Mouse (Mus musculus) adrenal gland, adult 2 months (tissue): Measurements from ENCODE around the gene Mboat1. TPM values are rescaled to one million over a fixed set of nuclear protein-coding genes. Genes with fewer than 3 reads are reported as not detected.
A peak's percentile ranks its signal among the peaks of the same experiment; 100 is the strongest.

Experiments
- DNase-seq: peaks from one replicate; pipeline ENCODE4 v3.0.0; 2021
- polyA plus RNA-seq: library from polyadenylated mRNA; depleted of rRNA; stranded (reverse); fragments of >200 nt; gene quantifications from 2 replicates; pipeline ENCODE4 v1.2.3, GENCODE M21; 2012
- total RNA-seq, 2 experiments: library from RNA; stranded (reverse); gene quantifications; 2 replicates each; pipeline ENCODE4 v1.2.3; 2021

Mboat1 gene
- total and polyA plus RNA-seq, 3 experiments = 3.5 to 14.2 (median 7.3) TPM

DNA sequence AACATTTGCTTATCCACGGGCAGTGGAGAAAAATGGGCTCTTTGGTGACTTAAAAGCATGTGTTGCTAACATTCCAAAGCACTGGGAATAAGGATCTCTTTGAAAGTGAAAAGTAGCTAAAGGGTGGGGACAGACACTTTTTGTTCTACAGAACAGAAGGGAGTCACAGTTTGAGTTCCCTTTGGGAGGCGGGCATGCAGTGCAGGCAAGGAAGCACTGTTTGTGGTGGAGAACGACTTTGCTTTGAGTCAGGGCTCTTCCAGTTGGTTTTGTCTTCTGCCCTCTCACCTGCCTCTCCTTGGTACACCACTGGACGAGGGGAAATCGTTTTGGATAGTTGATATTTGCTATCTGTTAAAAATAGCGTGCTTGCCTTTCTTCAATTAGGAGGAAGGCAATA is 49.7 kb downstream of the Mboat1 start:
- no peak for DNase-seq

DNA sequence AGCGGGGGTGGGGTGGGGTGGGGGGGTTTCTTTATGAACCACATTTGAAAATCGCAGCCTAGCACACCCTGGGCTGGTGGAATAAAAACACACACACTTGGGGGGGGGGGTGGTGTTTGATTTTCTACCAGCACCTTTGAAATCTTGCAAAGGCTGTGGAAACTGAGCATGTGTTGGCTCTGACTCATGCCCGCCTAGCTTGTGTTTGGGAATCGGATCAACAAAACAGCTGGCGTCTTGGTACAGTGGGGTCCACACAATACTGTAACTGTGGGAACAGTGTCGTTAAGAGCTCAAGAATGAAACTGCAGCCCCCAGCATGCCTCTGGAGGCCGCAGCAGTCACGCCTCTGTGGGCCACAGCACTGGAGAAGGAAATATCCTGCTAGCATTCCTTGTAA is 50.2 kb downstream of the Mboat1 start:
- DNase-seq = no peak

DNA sequence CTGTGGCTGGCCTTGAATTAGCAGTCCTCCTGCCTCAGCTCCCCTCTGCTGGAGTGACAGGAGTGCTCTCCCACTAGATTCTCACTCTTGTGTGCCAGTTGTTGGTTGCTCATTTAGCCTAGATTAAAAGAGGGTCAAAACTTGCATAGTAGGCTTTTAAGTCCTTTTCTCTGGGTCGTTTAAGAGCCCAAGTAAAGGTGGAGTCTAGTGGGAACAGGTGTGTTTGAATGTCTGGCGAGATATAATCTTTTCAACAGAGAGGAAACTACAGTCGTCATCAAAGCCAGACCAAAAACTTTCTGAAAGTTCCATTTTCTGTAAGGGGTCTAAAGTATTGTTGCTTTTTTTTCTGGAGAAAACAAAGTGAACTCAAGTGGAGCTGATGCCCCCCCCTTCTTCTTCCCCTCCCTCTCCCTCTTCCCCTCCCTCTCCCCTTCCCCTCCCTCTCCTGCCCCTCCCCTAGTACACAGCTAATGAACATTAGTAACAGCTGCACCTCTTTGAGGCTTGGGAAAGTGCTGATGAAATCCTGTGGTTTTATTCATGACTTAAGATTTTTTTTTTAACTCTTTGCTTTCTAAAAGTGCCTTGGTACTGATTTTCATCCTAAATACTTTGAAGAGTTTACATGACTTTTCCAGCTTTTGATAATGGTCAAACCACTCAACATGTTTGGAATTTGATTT is 55.9 kb downstream of the Mboat1 start:
- no peak for DNase-seq

DNA sequence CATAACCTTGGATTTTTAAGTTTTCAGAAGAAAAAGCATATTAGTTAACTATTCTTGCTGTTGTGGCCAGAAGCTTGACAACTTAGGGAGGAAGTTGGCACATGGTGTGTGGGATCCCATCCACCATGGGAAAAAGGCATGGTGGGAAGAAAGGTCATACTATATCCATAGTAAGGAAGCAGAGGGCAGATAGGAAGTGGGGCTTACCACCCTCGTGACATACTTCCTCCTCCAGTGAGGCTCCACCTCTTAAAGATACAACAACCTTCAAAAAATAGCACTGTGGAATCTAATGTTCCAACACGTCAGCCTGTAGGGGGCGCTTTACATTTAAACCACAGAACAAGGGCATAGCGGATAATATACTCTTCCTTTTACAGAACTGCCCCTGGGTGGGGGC is 57.1 kb downstream of the Mboat1 start:
- no peak for DNase-seq

DNA sequence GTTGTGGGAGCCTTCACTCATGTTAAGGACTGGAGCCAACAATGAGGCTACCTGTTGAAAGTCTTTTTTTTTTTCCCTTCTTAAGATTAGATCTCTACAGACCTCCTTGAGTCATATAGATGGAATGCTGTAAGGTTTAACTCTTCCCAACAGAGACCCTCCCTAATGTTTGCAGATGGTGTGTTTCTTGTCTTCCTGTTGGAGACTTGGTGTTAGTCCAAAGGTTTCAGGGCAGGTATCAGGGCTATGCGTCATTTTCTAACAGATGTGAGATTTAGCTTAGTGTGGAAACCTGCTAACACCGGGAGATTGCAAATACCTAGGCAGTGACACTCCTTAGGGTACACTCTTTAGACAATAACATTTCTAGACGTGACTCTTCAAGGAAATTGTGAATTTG is 58.5 kb downstream of the Mboat1 start:
- DNase-seq = no peak

DNA sequence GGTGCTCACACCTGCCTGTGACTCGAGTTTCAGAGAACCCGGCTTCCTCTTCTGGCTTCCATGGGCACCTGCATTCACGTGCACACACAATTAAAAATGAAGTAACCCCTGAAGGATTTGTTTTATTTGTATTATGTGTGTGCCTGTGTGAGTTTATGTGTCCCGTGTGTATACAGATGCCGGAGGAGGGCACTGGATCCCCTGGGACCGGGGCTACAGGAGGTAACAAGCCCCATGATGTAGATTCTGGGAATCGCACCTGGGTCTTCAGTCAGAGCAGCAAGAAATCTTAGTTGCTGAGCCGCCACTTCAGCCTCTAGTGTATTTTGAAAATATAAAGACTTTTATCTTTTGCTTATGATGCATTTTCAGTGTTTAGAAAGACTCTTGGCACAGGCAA is 60.4 kb downstream of the Mboat1 start:
- DNase-seq = no peak

DNA sequence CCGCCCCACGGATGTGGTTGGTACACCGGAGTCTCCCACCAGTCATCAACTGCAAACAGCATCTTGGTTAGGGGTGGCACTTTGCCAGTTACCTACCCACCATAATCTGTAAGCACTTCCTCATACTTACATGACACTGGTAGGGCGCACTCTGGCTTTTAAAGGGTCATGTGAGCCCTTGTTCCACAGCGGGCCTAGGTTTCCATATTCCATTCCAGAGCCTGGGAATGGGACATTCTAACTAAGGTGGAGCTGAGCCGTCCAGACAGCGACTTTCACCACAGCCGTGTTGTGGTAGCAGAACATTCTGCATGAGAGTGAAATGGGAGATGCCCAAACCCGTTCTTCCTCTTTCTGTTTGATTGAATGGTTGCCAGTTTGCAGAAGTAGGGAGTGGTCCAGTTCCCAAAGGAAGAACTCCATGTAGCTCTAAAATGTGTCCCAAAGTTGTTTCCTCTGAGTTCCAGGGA is 61.8 kb downstream of the Mboat1 start:
- no peak for DNase-seq

DNA sequence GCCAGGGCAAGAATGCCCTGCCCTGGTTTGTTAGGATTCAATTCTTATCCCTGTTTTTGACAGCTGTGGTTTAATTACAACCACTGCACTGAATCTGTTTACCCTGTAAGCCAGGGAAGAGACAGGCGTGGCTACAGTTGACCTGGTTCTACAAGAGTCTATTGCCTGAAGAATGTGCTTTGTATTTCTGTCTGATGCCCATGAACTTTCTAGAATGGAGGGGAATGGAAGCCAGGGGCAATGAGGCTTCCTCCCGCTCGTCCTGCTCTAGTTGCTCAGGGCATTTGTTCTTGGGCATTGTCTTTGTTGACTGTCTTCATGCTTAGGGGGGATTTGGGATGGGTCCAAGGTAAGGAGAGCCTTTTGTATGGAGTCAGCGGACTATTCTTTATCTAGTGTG is 63.5 kb downstream of the Mboat1 start:
- no peak for DNase-seq

DNA sequence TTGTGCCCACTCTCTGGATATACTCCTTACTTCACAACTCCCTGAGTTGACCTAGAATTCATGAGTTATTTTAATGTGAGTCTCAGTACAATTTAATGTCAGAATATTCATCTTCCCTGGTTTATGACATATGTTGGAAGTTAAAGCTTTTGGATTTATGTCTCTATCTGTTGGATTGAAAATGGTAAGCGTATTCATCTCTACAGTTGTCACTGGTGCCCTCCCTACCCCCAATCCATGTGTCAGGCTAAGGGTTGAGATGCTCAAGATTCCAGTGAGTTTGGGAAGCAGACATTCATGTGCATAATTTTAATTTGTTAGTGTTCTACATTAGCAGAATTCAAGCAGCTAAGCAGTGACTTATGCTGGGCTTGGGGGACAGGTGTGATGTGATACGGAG is 64.4 kb downstream of the Mboat1 start:
- DNase-seq = no peak

DNA sequence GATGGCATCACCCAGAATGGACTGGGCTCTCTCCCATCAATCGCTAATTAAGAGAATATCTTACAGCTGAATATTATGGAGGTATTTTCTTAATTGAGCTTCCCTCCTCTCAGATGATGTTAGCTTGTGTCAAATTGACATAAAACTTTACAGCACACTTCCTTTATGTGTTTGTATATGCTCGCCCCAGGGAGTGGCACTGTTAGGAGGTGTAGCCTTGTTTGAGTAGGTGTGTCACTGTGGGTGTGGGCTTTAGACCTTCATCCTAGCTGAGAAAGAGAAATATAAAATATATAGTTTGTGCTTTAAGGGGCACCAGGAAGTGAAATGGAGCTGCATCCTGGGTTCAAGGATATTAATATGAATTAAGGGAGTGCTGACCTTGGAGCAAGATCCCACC is 66.7 kb downstream of the Mboat1 start:
- DNase-seq = no peak

DNA sequence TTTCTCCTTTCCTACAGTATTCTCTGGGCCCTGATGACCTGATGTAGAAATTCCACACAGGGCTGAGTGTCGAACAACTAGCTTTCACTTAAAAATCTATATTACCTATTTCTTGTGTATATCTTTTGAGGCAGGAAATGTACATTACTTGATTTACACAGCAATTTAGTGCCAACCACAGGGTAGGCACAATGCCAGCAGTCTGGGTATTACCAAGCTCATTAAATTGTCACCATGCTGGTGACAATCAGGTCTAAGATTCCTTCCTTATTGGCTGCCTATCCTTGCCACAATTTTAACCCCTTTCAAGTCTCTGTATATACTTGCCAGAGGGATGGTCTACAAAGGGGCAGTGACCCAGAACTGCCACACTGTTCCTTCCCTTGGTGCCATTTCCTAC is 71.9 kb downstream of the Mboat1 start:
- DNase-seq = no peak

DNA sequence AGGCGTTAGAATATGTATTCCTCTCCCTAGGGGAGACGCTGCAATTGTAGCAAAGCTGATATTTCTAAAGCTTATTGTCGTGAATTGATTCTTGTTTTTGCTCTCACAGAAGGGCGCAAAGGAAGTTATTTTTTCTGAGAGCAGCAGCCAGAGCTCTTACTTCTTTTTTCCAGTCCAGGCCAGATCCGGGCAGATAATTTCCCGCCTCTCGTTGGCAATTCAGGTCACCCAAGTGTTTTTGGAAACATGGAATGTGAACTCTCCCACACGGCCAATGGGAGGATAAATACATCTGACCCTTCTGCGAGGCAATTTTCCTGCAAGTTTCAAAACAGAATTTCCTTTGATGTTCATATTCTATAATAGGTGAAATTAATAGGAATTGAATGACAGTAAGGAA is 77.0 kb downstream of the Mboat1 start:
- DNase-seq = no peak

DNA sequence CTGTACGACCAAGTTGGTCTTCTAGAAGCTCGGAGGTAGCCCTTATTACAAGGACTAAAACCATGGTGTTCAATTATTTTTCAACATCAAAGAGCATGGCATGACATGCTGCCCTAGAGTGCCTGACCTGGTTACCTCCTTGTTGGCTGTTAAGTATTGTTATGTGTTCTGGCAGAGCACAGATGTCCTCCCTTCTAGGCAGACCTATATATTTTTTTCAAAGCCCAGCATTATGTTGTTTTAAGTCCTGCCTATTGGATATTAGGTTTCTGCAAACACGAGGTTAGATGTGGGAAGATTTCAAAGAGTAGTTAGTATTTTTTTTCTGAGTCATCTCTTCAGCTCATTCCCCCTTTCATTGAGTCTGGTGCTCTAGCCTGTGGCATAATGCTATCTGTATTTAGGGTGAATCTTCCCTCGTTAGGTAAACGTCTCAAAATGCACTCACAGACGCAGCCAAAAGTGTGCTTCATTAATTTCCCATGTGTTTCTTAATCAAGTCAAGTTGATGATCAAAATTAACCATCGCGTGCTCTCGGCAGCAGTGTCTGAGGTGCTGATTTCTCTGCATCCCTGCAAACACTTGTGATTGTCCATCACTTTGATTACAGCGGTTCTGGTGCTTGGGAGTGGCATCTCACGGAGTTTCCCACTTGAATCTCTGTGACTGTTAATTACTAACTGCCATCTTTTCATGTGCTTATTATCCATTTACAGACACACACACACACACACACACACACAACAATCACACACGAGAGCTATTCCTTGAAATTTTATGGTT is 81.5 kb downstream of the Mboat1 start:
- DNase-seq = no peak

DNA sequence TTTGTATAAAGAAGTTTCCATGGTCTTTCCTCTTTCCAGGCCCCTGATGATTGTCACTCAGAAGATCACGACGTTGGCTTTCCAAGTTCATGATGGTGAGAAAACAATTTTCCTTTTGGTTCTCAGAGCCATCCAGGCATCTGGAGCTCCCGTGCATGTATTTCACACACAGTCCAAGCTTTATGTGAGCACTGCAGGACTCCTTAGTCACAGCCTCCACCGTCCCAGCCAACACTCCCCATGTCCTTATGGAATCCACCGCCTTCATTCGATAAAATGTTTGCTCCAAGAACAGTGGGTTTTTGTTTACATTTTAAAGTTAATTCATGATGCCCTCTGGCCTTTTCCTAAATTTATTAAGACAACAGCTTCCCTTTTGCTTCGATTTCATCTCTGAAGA is 83.3 kb downstream of the Mboat1 start:
- DNase-seq = no peak

DNA sequence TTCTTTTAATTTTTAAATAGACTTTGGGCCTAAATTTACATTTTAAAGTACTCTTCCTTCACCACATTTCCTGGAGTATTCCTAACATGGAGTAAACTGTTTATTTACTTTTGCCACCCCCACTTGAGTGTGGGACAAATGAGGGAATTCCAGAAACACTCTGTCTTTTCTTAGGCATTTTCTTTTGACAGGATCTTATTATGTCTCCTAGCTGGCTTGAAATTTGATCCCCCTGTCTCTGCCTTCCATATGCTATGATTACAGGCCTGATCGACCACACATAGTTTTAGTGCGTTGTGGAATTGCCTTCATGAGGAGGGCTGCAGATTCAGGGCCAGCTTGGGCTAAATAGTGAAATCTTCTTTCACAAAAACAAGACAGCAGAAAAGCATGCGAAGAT is 85.0 kb downstream of the Mboat1 start:
- DNase-seq = no peak

DNA sequence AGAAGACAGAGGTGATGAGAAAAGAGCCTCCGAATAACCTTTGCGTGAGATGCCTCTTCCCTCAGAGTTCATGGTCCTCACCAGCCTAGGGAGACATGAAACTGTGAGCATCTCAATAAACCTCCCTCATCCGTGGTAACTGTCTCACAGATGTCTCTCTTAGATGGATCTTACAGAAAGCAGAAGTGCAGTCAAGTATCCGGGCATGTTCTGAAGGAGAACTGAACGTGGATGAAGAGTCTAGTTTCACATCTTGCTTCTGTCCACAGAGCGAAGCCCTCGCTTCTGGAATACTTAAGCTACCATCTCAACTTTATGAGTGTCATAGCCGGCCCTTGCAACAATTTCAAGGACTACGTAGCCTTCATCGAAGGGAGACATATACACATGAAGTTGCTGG is 87.8 kb downstream of the Mboat1 start:
- no peak for DNase-seq

DNA sequence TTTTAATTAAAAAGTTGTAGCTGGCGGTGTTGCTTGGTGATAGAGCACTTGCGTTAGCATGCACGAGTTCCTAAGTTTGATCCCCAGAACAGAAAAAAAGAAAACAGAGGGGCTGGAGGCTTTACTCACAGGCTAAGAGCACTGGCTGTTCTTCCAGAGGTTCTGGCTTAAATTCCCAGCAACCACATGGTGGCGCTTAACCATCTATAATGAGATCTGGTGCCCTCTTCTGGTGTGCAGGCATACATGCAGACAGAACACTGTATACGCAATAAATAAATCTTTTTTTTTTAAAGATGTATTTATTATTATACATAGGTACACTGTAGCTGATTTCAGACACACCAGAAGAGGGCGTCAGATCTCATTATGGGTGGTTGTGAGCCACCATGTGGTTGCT is 88.4 kb downstream of the Mboat1 start:
- DNase-seq = no peak

DNA sequence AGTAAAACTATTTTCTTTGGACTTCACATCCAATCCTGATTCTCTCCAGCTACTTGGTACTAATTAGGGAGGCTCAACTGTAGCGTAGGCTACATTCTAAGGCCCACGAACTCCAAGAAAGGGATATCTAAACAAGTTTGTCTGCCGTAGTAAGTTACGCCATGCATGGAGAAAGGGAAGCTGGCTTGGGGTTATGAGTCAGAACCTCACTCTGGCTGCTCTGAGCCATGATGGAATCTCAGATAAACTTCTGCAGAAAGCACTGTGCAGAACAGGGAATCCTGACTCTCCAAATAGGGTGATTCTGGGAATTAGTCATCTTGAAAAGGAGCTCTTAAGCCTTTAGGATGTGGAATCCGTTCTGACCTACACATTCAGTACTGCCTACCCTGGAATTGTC is 92.5 kb downstream of the Mboat1 start:
- DNase-seq = no peak

DNA sequence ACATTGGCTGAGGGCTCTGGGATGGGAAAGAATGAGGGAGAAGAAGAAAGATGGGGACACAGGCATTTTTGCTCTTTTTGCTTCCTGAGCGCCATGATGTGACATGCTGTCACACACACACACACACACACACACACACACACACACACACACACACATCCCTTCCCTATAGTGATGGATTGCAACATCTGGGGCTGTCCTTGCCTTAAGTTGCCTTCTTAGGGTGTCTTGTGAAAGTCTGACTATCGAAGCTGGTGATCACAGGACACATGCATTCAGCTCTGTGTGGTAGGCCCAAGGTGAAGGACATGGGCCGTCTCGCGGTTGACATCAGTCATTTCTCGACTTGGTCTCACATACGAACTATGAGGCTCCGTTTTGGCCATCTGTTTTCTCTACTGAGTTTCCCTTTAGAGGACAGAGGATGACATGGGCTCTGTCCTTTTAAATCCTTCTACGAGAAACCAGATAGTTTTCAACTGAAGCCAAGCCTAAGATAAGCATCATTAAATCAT is 93.4 kb downstream of the Mboat1 start:
- peak; percentile 23 for DNase-seq

DNA sequence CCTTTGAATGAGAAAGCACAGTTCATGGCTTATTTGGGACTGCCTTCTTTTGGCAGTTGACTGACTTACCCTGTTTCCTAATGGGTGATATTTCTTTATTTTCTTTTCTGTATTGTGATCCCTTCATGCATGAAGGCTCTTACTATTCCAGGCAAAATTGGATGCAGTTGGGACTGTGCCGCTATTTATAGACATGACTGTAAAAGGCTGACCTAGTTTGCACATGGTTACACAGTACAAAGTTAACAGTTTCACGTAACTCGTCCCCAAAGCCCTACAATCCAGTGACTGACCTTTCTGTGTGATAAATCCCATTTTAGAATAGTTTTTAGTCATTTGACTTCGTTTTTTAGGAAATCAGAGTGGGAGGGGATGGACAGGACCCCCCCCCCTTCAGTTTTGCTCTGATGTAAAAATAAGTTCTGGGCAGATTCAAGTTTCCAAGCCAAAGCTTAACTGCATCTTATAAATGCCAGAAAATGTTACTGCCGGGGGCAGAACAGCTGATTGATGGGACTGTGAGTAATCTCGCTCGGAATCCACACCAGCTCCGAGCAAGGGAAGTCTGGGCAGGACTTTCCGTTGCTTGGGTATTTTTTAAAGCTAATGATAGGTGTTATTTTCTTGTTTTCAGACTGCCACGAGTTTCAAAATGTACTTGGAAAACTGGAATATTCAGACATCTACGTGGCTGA is 98.9 kb downstream of the Mboat1 start:
- peak; percentile 67 for DNase-seq

DNA sequence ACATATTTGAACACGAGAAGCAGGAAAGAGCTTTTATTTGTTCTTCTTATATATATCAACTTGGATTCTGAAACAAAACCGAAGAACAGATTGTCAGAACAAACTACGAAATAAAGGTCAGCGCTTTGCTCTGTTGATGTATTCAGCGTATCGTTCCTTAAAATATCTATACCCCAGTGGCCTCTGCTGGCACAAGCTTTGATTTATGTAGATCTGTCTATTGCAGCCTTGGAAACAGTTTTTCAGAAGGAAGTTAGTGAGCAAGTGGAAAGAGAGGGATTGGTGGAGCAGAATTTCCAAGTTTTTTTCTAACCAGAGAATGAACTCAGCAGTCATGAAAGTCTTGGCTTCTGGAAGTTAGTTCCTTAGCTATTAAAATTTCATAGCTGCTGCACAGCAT is 103.1 kb downstream of the Mboat1 start:
- no peak for DNase-seq

DNA sequence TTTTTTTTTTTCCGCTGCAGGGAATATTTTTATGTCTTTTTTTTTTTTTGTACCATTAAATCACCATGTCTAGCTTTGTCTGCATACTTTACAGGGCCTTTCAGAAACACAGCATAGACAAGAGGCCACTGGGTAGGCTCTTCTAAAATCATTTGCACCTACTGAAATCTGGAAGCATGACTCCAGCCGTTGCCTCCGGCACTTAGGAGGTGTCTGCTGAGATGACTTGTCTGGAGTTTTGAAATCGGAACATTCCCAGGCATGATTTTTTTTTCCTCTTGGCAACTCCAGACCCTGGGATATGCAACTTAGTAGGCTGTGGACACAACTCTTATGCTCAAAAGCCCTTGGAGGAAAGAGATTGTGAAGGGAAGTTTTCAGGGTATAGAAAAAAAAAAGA is 109.3 kb downstream of the Mboat1 start:
- DNase-seq = no peak

DNA sequence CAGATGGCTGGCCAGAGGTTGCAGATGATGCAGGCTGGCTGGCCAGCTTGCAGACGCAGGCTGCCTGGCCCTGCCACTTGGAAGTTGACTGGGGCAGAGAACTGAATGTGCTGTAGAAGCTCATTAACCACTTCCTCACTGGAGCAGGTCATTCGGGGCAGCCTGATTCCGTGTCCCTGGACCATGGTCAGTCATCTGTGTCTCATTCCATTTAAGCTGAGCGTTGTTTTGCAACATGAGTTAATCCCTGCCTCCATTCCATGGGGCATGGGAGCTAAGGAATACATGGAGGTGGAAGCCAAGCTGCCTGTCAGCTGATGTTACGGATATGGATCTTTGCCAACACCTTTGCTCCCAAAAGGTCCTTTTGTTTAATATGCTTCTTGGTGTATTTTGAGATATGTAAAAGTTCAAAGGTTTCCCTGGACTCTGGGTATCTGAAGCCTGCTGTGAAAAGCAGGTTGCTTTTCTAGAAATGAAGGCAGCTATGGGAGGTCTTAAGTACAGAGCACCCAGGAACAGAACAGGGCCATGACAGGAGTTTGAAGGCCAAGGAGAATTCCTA is 114.1 kb downstream of the Mboat1 start:
- DNase-seq = no peak
